9 mouse cellular contexts compared by ENCODE assay signal in genomic region chr5:113079783-113080182, GRCm38 (mm10). TPM values are rescaled to one million over a fixed set of nuclear protein-coding genes. Genes with fewer than 3 reads are reported as not detected.
DNase-seq lines count a peak whose midpoint lies in the region; ATAC-seq and TF ChIP-seq lines count a peak whose summit lies in the region.
"Had no signal": no experiment of that assay in that cellular context is flagged by ENCODE, and none has a peak within 500 bp of the region (broad histone marks: within the 10 kb centered on the region; RNA-seq: fewer than 3 reads in every experiment).

No protein-coding gene starts in this region.

- H3K9me3 ChIP-seq in embryonic facial prominence, embryonic 10.5 days: no peaks in the 10 kb centered on the region
- H3K9me3 ChIP-seq in hindbrain, embryonic 11.5 days (ENCODE audit: control insufficient read depth, low read length): no peaks in the 10 kb centered on the region
- H3K9me3 ChIP-seq in midbrain, embryonic 11.5 days (ENCODE audit: control insufficient read depth, low read length): no peaks in the 10 kb centered on the region

- H3K4me1 ChIP-seq in bone marrow, adult 2 months (ENCODE audit: control insufficient read depth, insufficient read depth, low read length): no peaks in the 10 kb centered on the region
- H3K4me1 ChIP-seq in embryonic facial prominence, embryonic 10.5 days: peaks cover 10% of the 10 kb centered on the region; the same call in 1 of the 2 replicates
- no peaks in the 10 kb centered on the region for H3K4me1 ChIP-seq in hindbrain, embryonic 11.5 days (replicated peaks; ENCODE audit: control insufficient read depth, insufficient read depth, low read length)
- H3K4me1 ChIP-seq in midbrain, embryonic 11.5 days (ENCODE audit: control insufficient read depth, insufficient read depth, low read length): no peaks in the 10 kb centered on the region; the same call in 1 of the 2 replicates

- 0 out of 2 replicates have a peak, but pooled peaks cover 2% of the 10 kb centered on the region for H3K27me3 ChIP-seq in embryonic facial prominence, embryonic 10.5 days (replicated peaks; ENCODE audit: low read depth, poor library complexity, severe bottlenecking)
- no peaks in the 10 kb centered on the region for H3K27me3 ChIP-seq in hindbrain, embryonic 11.5 days (ENCODE audit: control insufficient read depth, insufficient read depth, low read length)
- no peaks in the 10 kb centered on the region for H3K27me3 ChIP-seq in midbrain, embryonic 11.5 days (ENCODE audit: control insufficient read depth, insufficient read depth, low read length)

- no peak for TF ChIP-seq POLR2A in bone marrow, adult 2 months (IDR thresholded peaks at IDR 0.05; ENCODE audit: borderline replicate concordance, control insufficient read depth, low read depth, low read length)

- H3K4me2 ChIP-seq in hindbrain, embryonic 11.5 days (replicated peaks; ENCODE audit: low read depth, low read length): no peak overlapping the region
- peak overlapping the region; percentile 27; the same call in 1 of the 2 replicates for H3K4me2 ChIP-seq in midbrain, embryonic 11.5 days

- H3K4me3 ChIP-seq in layer of hippocampus, adult 2 months: peak overlapping the region; percentile 37
- no peak overlapping the region for H3K4me3 ChIP-seq in bone marrow, adult 2 months (replicated peaks; ENCODE audit: control insufficient read depth, low read depth, low read length)
- peak overlapping the region; percentile 42 for H3K4me3 ChIP-seq in embryonic facial prominence, embryonic 10.5 days
- no peak overlapping the region for H3K4me3 ChIP-seq in hindbrain, embryonic 11.5 days (ENCODE audit: low read depth, low read length)
- H3K4me3 ChIP-seq in midbrain, embryonic 11.5 days (ENCODE audit: low read depth, low read length): no peak overlapping the region

- H3K36me3 ChIP-seq in embryonic facial prominence, embryonic 10.5 days (replicated peaks): no peaks in the 10 kb centered on the region
- H3K36me3 ChIP-seq in hindbrain, embryonic 11.5 days (ENCODE audit: control insufficient read depth, insufficient read depth, low read length): no peaks in the 10 kb centered on the region
- no peaks in the 10 kb centered on the region for H3K36me3 ChIP-seq in midbrain, embryonic 11.5 days (ENCODE audit: control insufficient read depth, insufficient read depth, low read length)

- peak in 1 of 2 experiments; percentile 69 for DNase-seq in layer of hippocampus, adult 2 months (ENCODE audit: low spot score in 2 of 2)
- no peak for DNase-seq in layer of hippocampus, adult 8-10 months (ENCODE audit: low spot score in 2 of 2)
- peak; percentile 72 for DNase-seq in embryonic facial prominence, embryonic 10.5 days (ENCODE audit: low spot score)
- peak; percentile 78 for DNase-seq in hindbrain, embryonic 11.5 days (ENCODE audit: low spot score)
- DNase-seq in midbrain, embryonic 11.5 days (ENCODE audit: low spot score, missing footprints): peak; percentile 92
- DNase-seq in spleen, postnatal 14 days (ENCODE audit: low spot score in 2 of 2): no peak
- DNase-seq in ovary, postnatal 36 days (ENCODE audit: low spot score): no peak

- no peak for ATAC-seq in hindbrain, embryonic 11.5 days (ENCODE audit: low FRiP score)
- no peak for ATAC-seq in midbrain, embryonic 11.5 days (ENCODE audit: low FRiP score)

- TF ChIP-seq CTCF in layer of hippocampus, adult 2 months (conservative IDR thresholded peaks at IDR 0.05): peak; percentile 81
- TF ChIP-seq CTCF in bone marrow, adult 2 months (IDR thresholded peaks at IDR 0.05; ENCODE audit: control insufficient read depth, insufficient read depth, low read length): peak; percentile 51; the same call in 1 of the 2 replicates

- no peak overlapping the region for H3K27ac ChIP-seq in layer of hippocampus, adult 2 months
- no peak overlapping the region for H3K27ac ChIP-seq in bone marrow, adult 2 months (ENCODE audit: control insufficient read depth, insufficient read depth, low read depth, low read length, poor library complexity)
- no peak overlapping the region for H3K27ac ChIP-seq in embryonic facial prominence, embryonic 10.5 days (replicated peaks)
- H3K27ac ChIP-seq in hindbrain, embryonic 11.5 days (ENCODE audit: low read depth, low read length): no peak overlapping the region
- no peak overlapping the region for H3K27ac ChIP-seq in midbrain, embryonic 11.5 days (ENCODE audit: low read depth, low read length)

- 33% methylated on average over 21 of the region's 21 CpGs for WGBS in bone marrow, adult 2 months
- WGBS in embryonic facial prominence, embryonic 10.5 days: 17% methylated on average over 21 of the region's 21 CpGs
- 26% methylated on average over 17 of the region's 21 CpGs for WGBS in hindbrain, embryonic 11.5 days
- WGBS in midbrain, embryonic 11.5 days: 18% methylated on average over 21 of the region's 21 CpGs

- no peak overlapping the region for H3K9ac ChIP-seq in hindbrain, embryonic 11.5 days (ENCODE audit: low read depth, low read length)
- H3K9ac ChIP-seq in midbrain, embryonic 11.5 days (ENCODE audit: low read length): no peak overlapping the region

RNA-seq across cellular contexts. Expression of gene Crybb3, which starts 1.6 kb away (rescaled TPM):
- 1 to 10 TPM; 3.8 to 4.2 TPM for total RNA-seq in layer of hippocampus, adult 2 months (2021)
- 1 to 10 TPM; 1.7 to 3.1 (median 2.0) TPM for total RNA-seq in layer of hippocampus, adult 8-10 months (2022)
- polyA plus RNA-seq in bone marrow, adult 2 months (2011; ENCODE audit: insufficient read depth, insufficient read length, low replicate concordance, missing spikeins): not detected in 2 replicates
- 0.97 and 1.0 TPM in 2 replicates for polyA plus RNA-seq in embryonic facial prominence, embryonic 10.5 days (2016; fragmentation: Nextera tagmentation; extraction: Ambion mirVana)
- 0.31 and 0.85 TPM in 2 replicates for polyA plus RNA-seq in hindbrain, embryonic 11.5 days (2014; fragmentation: Nextera tagmentation; extraction: Ambion mirVana)
- polyA plus RNA-seq in midbrain, embryonic 11.5 days (2014; fragmentation: Nextera tagmentation; extraction: Ambion mirVana): 0.18 TPM in 1 of 2 replicates, not detected in the other

RNA-seq across cellular contexts. Expression of gene Crybb2, which starts 9.9 kb away (rescaled TPM):
- total RNA-seq in layer of hippocampus, adult 2 months (2021): not detected
- total RNA-seq in layer of hippocampus, adult 8-10 months (2022): not detected
- polyA plus RNA-seq in bone marrow, adult 2 months (2011; ENCODE audit: insufficient read depth, insufficient read length, low replicate concordance, missing spikeins): not detected in 2 replicates
- polyA plus RNA-seq in embryonic facial prominence, embryonic 10.5 days (2016; fragmentation: Nextera tagmentation; extraction: Ambion mirVana): not detected in 2 replicates
- not detected in 2 replicates for polyA plus RNA-seq in hindbrain, embryonic 11.5 days (2014; fragmentation: Nextera tagmentation; extraction: Ambion mirVana)
- polyA plus RNA-seq in midbrain, embryonic 11.5 days (2014; fragmentation: Nextera tagmentation; extraction: Ambion mirVana): not detected in 2 replicates
- polyA plus RNA-seq: lung, embryonic 16.5 days had no signal

Comparison
In these comparisons a context has a peak if more than half of its experiments do, and no peak if none do; other contexts are left out.
1. DNase-seq: peak in embryonic facial prominence, embryonic 10.5 days (single experiment), hindbrain, embryonic 11.5 days (single experiment) and midbrain, embryonic 11.5 days (single experiment); none in layer of hippocampus, adult 8-10 months (0 of 2), spleen, postnatal 14 days (0 of 2) and ovary, postnatal 36 days (single experiment).
2. H3K4me3 ChIP-seq: peak in layer of hippocampus, adult 2 months (single experiment) and embryonic facial prominence, embryonic 10.5 days (single experiment); none in bone marrow, adult 2 months (single experiment), hindbrain, embryonic 11.5 days (single experiment) and midbrain, embryonic 11.5 days (single experiment).